Mouse (Mus musculus) heart, postnatal 14 days (tissue): ENCODE measurements around the gene Jakmip3. TPM values are rescaled to one million over a fixed set of nuclear protein-coding genes. Genes with fewer than 3 reads are reported as not detected.

Source experiments
- total RNA-seq, 2 experiments: library from RNA; stranded (reverse); gene quantifications; 2 replicates each; pipeline ENCODE4 v1.2.3; 2021

The Jakmip3 gene
- total RNA-seq, 2 experiments from 2014 or later: 0.31 TPM; not detected in 1

Other genes starting within 250 kb of the Jakmip3 start
- gene Ppp2r2d, start 94.7 kb upstream of the Jakmip3 start, total RNA-seq: 10 to 100 TPM; 44.8 to 46.9 TPM
- gene Mapk1ip1, start 94.5 kb upstream of the Jakmip3 start, total RNA-seq: 10 to 100 TPM; 21.4 to 23.9 TPM
- gene Bnip3, start 31.2 kb upstream of the Jakmip3 start, total RNA-seq: 100 to 1,000 TPM; 157 to 188 TPM
- gene Dpysl4, start 145.3 kb downstream of the Jakmip3 start, total RNA-seq: 1 to 10 TPM; 1.8 to 3.7 TPM